Mouse (Mus musculus) brain, embryonic 14.5 days (tissue): ENCODE results near the gene Yipf3.

Source experiments
- CTCF ChIP-seq: fragments of 200-500 bp; IDR thresholded peaks from 2 replicates; pipeline ENCODE4 v1.5.1; 2012; ENCODE audit warnings: inconsistent platforms, mild to moderate bottlenecking, moderate library complexity, borderline replicate concordance; ENCODE audit not compliant: insufficient read depth, insufficient read length; ENCODE audit errors: extremely low read depth
- POLR2A ChIP-seq: fragments of 200-500 bp; IDR thresholded peaks from 2 replicates; pipeline ENCODE4 v1.6.1; 2012; ENCODE audit warnings: mild to moderate bottlenecking, inconsistent platforms, borderline replicate concordance; ENCODE audit not compliant: poor library complexity, insufficient read depth, insufficient read length, severe bottlenecking; ENCODE audit errors: extremely low read depth

DNA sequence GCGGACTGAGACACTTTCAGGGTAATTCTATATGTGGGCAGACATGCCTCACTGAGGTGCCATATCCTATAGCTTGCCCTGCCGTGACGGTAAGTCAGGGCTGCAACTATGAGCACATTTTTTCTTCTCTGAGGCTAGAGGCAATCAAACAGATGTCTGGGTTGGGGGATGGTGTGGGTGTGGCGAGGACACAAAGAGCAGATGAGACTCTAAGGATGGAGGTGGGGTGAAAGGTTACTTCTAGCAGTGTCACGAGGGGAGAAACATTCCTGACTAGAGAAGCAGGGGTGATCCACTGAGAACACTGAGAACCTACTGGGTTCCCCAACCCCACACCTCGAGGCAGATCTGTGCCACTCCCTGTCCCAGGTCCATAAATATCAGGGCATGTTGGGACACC lies 19.1 kb downstream of the Yipf3 start:
- TF ChIP-seq CTCF (no peak), POLR2A (no peak)
